Mouse (Mus musculus) MEL (cell line): ENCODE data around the gene Pard3b. TPM values are rescaled to one million over a fixed set of nuclear protein-coding genes. Genes with fewer than 3 reads are reported as not detected.
A peak's percentile ranks its signal among the peaks of the same experiment; 100 is the strongest.

Experiments
- DNase-seq: peaks from one replicate; pipeline ENCODE4 v3.0.0; 2011; ENCODE audit warnings: low read depth, low spot score
- H3K27ac ChIP-seq: 2 replicates; pipeline ENCODE4 v1.5.1; 2012; ENCODE audit warnings: low read depth, mild to moderate bottlenecking, control low read depth, low read length, moderate library complexity; ENCODE audit not compliant: control insufficient read depth
- H3K27me3 ChIP-seq, 2 experiments: fragments of 150-350 bp in 1 of 2; sonication (generic) in 1 of 2; 2 replicates each; pipeline ENCODE4 v1.6.1; 2012; ENCODE audit warnings: low read length in 2 of 2, mild to moderate bottlenecking in 2 of 2, improper control_type of control experiment in 1 of 2, moderate library complexity in 1 of 2; ENCODE audit not compliant: insufficient read depth in 2 of 2, control insufficient read depth in 1 of 2
- H3K36me3 ChIP-seq, 2 experiments: 2 replicates each; pipeline ENCODE4 v1.6.1; 2012 to 2014; ENCODE audit warnings: low read length in 2 of 2, improper control_type of control experiment in 1 of 2, inconsistent platforms in 1 of 2, mild to moderate bottlenecking in 1 of 2; ENCODE audit not compliant: insufficient read depth in 2 of 2, control insufficient read depth in 1 of 2
- H3K4me1 ChIP-seq, 2 experiments: fragments of 150-350 bp in 1 of 2; sonication (generic) in 1 of 2; 2 replicates each; pipeline ENCODE4 v1.6.1; 2012; ENCODE audit warnings: low read length in 2 of 2, improper control_type of control experiment in 1 of 2, mild to moderate bottlenecking in 1 of 2; ENCODE audit not compliant: insufficient read depth in 2 of 2, control insufficient read depth in 1 of 2
- H3K4me3 ChIP-seq, 2 experiments: fragments of 150-350 bp in 1 of 2; sonication (generic) in 1 of 2; 2 replicates each; pipeline ENCODE4 v1.5.1; 2012; ENCODE audit warnings: low read depth in 2 of 2, low read length in 2 of 2, mild to moderate bottlenecking in 2 of 2, moderate library complexity in 2 of 2, control low read depth in 1 of 2, improper control_type of control experiment in 1 of 2; ENCODE audit not compliant: control insufficient read depth in 1 of 2, insufficient read depth in 1 of 2
- H3K79me2 ChIP-seq: 2 replicates; pipeline ENCODE4 v1.6.1; 2012; ENCODE audit warnings: mild to moderate bottlenecking, low read length, moderate library complexity; ENCODE audit not compliant: control insufficient read depth, poor library complexity, insufficient read depth
- H3K9ac ChIP-seq: 2 replicates; pipeline ENCODE4 v1.6.1; 2012; ENCODE audit warnings: low read depth, mild to moderate bottlenecking, control low read depth, low read length, moderate library complexity; ENCODE audit not compliant: control insufficient read depth, poor library complexity, severe bottlenecking
- H3K9me3 ChIP-seq: fragments of 150-350 bp; sonication (generic); replicated peaks from 2 replicates; pipeline ENCODE4 v1.6.1; 2012; ENCODE audit warnings: mild to moderate bottlenecking, low read length, improper control_type of control experiment, moderate library complexity; ENCODE audit not compliant: insufficient read depth
- BHLHE40 ChIP-seq: IDR thresholded peaks from 2 replicates; pipeline ENCODE4 v1.6.1; 2012; ENCODE audit warnings: low read depth, mild to moderate bottlenecking, inconsistent platforms, low read length, improper control_type of control experiment, borderline replicate concordance
- CHD1 ChIP-seq: IDR thresholded peaks from 2 replicates; pipeline ENCODE4 v1.6.1; 2012; ENCODE audit warnings: low read depth, mild to moderate bottlenecking, inconsistent platforms, low read length, improper control_type of control experiment
- CHD2 ChIP-seq: IDR thresholded peaks from 2 replicates; pipeline ENCODE4 v1.6.1; 2011; ENCODE audit warnings: low read length, improper control_type of control experiment
- CTCF ChIP-seq, 3 experiments: IDR thresholded peaks in 2 of 3; conservative IDR thresholded peaks in 1 of 3; 2 replicates each; pipeline ENCODE4 v1.5.1; 2011 to 2012; ENCODE audit warnings: low read length in 3 of 3, low read depth in 2 of 3, mild to moderate bottlenecking in 2 of 3, improper control_type of control experiment in 1 of 3, inconsistent platforms in 1 of 3, mixed read lengths in 1 of 3, moderate library complexity in 1 of 3; ENCODE audit not compliant: control insufficient read depth in 1 of 3, insufficient read depth in 1 of 3, poor library complexity in 1 of 3, severe bottlenecking in 1 of 3
- ELF1 ChIP-seq: IDR thresholded peaks from 2 replicates; pipeline ENCODE4 v1.6.1; 2014; ENCODE audit warnings: low read depth, mild to moderate bottlenecking, inconsistent platforms, low read length, improper control_type of control experiment, moderate library complexity
- ETS1 ChIP-seq: IDR thresholded peaks from 2 replicates; pipeline ENCODE4 v1.6.1; 2012; ENCODE audit warnings: low read depth, mild to moderate bottlenecking, inconsistent platforms, low read length, improper control_type of control experiment, moderate library complexity
- HCFC1 ChIP-seq: IDR thresholded peaks from 2 replicates; pipeline ENCODE4 v1.6.1; 2012; ENCODE audit warnings: low read depth, mild to moderate bottlenecking, inconsistent platforms, low read length, improper control_type of control experiment, moderate library complexity
- KAT2A ChIP-seq: conservative IDR thresholded peaks from 2 replicates; pipeline ENCODE4 v1.6.1; 2012; ENCODE audit warnings: low read depth, low read length, improper control_type of control experiment, inconsistent platforms
- MAZ ChIP-seq: IDR thresholded peaks from 2 replicates; pipeline ENCODE4 v1.6.1; 2012; ENCODE audit warnings: low read depth, mild to moderate bottlenecking, inconsistent platforms, low read length, improper control_type of control experiment
- MXI1 ChIP-seq: IDR thresholded peaks from 2 replicates; pipeline ENCODE4 v1.6.1; 2011; ENCODE audit warnings: mild to moderate bottlenecking, low read depth, low read length, improper control_type of control experiment
- MYB ChIP-seq: IDR thresholded peaks from 2 replicates; pipeline ENCODE4 v1.6.1; 2011; ENCODE audit warnings: mild to moderate bottlenecking, low read depth, low read length, improper control_type of control experiment
- NRF1 ChIP-seq: IDR thresholded peaks from 2 replicates; pipeline ENCODE4 v1.6.1; 2014; ENCODE audit warnings: low read depth, mild to moderate bottlenecking, inconsistent platforms, low read length, improper control_type of control experiment, moderate library complexity; ENCODE audit not compliant: poor library complexity, insufficient read depth, severe bottlenecking
- POLR2AphosphoS2 ChIP-seq: IDR thresholded peaks from 2 replicates; pipeline ENCODE4 v1.6.1; 2011; ENCODE audit warnings: low read length, improper control_type of control experiment
- POLR2AphosphoS5 ChIP-seq: IDR thresholded peaks from 2 replicates; pipeline ENCODE4 v1.6.1; 2012; ENCODE audit warnings: low read depth, borderline replicate concordance, mild to moderate bottlenecking, inconsistent platforms, low read length, moderate library complexity, mixed read lengths
- RCOR1 ChIP-seq: IDR thresholded peaks from 2 replicates; pipeline ENCODE4 v1.6.1; 2012; ENCODE audit warnings: low read depth, mild to moderate bottlenecking, inconsistent platforms, low read length, improper control_type of control experiment
- TAL1 ChIP-seq: IDR thresholded peaks from 2 replicates; pipeline ENCODE4 v1.6.1; 2012; ENCODE audit warnings: mild to moderate bottlenecking, inconsistent platforms, low read length, moderate library complexity, mixed read lengths
- TCF12 ChIP-seq: IDR thresholded peaks from 2 replicates; pipeline ENCODE4 v1.6.1; 2014; ENCODE audit warnings: low read depth, mild to moderate bottlenecking, inconsistent platforms, low read length, improper control_type of control experiment, moderate library complexity
- USF1 ChIP-seq: IDR thresholded peaks from 2 replicates; pipeline ENCODE4 v1.6.1; 2014; ENCODE audit warnings: low read depth, mild to moderate bottlenecking, inconsistent platforms, low read length, improper control_type of control experiment, moderate library complexity
- USF2 ChIP-seq, 2 experiments: IDR thresholded peaks; 2 replicates each; pipeline ENCODE4 v1.6.1; 2011 to 2012; ENCODE audit warnings: improper control_type of control experiment in 2 of 2, low read length in 2 of 2, borderline replicate concordance in 1 of 2, inconsistent platforms in 1 of 2, low read depth in 1 of 2, mild to moderate bottlenecking in 1 of 2; ENCODE audit not compliant: insufficient read depth in 1 of 2
- ZC3H11A ChIP-seq: IDR thresholded peaks from 2 replicates; pipeline ENCODE4 v1.6.1; 2012; ENCODE audit warnings: low read depth, mild to moderate bottlenecking, inconsistent platforms, low read length, improper control_type of control experiment
- ZMIZ1 ChIP-seq: IDR thresholded peaks from 2 replicates; pipeline ENCODE4 v1.6.1; 2012; ENCODE audit warnings: low read depth, mild to moderate bottlenecking, inconsistent platforms, low read length, improper control_type of control experiment, moderate library complexity
- ZNF384 ChIP-seq: IDR thresholded peaks from 2 replicates; pipeline ENCODE4 v1.6.1; 2012; ENCODE audit warnings: low read depth, mild to moderate bottlenecking, inconsistent platforms, low read length, improper control_type of control experiment
- polyA plus RNA-seq, 2 experiments: library from polyadenylated mRNA; stranded (reverse) in 1 of 2; unstranded in 1 of 2; fragments of >175 nt in 1 of 2; fragments of >200 nt in 1 of 2; gene quantifications; 2 replicates each; pipeline versions ENCODE4 v1.2.1 to v1.2.4; 2012; ENCODE audit warnings: low replicate concordance in 2 of 2, low read depth in 1 of 2; ENCODE audit not compliant: insufficient read length in 2 of 2, insufficient read depth in 1 of 2, missing spikeins in 1 of 2
- total RNA-seq: library from RNA; depleted of rRNA; stranded (reverse); fragments of 300-350 nt; gene quantifications from 2 replicates; pipeline ENCODE4 v1.2.3, GENCODE M21; 2012

Gene Pard3b
- total and polyA plus RNA-seq, 3 experiments = not detected

- no peaks in the 10 kb centered on the region for H3K4me1 ChIP-seq
- TF ChIP-seq ZC3H11A = no peak
- no peak for TF ChIP-seq MYB
- TF ChIP-seq CTCF (IDR thresholded peaks at IDR 0.05 in 2 of 3, conservative IDR thresholded peaks at IDR 0.05 in 1 of 3; ENCODE audit: control insufficient read depth in 1 of 3, insufficient read depth in 1 of 3, low read depth in 2 of 3, low read length in 3 of 3, poor library complexity in 1 of 3, severe bottlenecking in 1 of 3) = no peak
- TF ChIP-seq BHLHE40 = no peak
- no peak for TF ChIP-seq ZNF384
- TF ChIP-seq TAL1 = no peak
- no peak for TF ChIP-seq USF2 (IDR thresholded peaks at IDR 0.05; ENCODE audit: borderline replicate concordance in 1 of 2, insufficient read depth in 1 of 2, low read depth in 1 of 2, low read length in 2 of 2)
- TF ChIP-seq USF1 = no peak
- H3K27ac ChIP-seq = no peak overlapping the region
- H3K79me2 ChIP-seq = no peaks in the 10 kb centered on the region
- H3K27me3 ChIP-seq = no peaks in the 10 kb centered on the region
- H3K4me3 ChIP-seq = no peak overlapping the region
- no peak overlapping the region for H3K9ac ChIP-seq
- DNase-seq = no peak
- no peaks in the 10 kb centered on the region for H3K9me3 ChIP-seq
- H3K36me3 ChIP-seq = no peaks in the 10 kb centered on the region
Measured at GRCm38 (mm10) chr1:62374427-62375050, 735.9 kb downstream of the Pard3b start.

DNA sequence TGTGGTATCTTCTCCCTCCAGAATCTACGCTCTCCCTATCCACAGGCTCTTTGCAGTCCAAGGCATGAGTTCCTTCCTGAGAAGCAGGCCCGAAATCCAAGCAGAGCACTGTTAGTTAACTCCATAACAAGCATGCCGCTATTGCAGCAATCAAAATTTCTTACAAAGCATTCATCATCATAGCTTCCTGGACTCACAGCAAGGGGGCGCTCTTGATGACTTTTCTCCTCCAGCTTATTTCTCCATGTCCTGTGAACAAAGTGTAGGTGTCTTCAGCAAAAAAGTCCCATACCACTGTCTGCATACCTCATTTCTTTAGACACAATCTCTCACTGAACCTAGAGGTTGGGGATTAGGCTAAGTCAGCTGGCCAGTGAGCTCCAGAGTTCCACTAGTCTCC is 739.7 kb downstream of the Pard3b start:
- Histone ChIP-seq H3K27me3 (no peaks in the 10 kb centered on the region), H3K9me3 (no peaks in the 10 kb centered on the region), H3K27ac (no peak overlapping the region), H3K4me1 (no peaks in the 10 kb centered on the region), H3K4me3 (no peak overlapping the region), H3K9ac (no peak overlapping the region), H3K36me3 (no peaks in the 10 kb centered on the region), H3K79me2 (no peaks in the 10 kb centered on the region)
- peak in 1 of 3 experiments; percentile 15; a peak in 1 of 6 replicates for TF ChIP-seq CTCF (IDR thresholded peaks at IDR 0.05 in 2 of 3, conservative IDR thresholded peaks at IDR 0.05 in 1 of 3; ENCODE audit: control insufficient read depth in 1 of 3, insufficient read depth in 1 of 3, low read depth in 2 of 3, low read length in 3 of 3, poor library complexity in 1 of 3, severe bottlenecking in 1 of 3)
- TF ChIP-seq USF1 = no peak
- TF ChIP-seq CHD2 = no peak
- DNase-seq = peak; percentile 1

DNA sequence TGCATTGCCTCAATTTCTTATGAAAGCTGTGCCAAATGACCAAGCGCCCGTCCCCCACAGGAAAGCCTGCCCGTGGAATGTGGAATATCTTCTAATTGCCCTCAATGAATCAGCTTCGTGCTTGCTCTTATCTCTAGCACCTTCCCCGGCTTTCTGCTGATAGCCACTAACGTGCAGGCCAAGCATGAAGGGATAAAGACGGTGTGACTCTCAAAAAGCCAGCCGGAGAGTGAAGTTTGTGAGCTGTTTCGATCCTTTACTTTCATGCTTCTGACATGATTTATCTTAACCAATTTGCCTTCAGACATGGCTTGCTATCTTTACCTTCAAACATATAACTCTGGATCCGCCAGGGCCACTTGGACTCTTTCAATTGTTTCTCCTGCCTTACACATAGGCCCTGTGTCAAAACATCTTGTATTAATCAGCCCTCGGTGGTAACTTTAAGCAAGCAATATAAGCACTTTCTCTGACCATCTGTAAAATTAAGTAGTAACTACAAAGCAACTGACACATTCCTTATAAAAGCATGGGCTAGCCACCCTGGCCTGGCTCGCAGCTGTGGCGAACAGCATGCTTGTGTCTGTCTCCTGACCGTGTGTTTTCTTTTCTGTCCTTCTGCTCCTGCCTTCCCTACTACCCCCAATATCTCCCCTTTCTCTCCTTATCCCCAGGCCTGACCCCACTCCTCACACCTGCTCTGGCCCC is 744.3 kb downstream of the Pard3b start:
- Histone ChIP-seq H3K4me1 (no peaks in the 10 kb centered on the region), H3K4me3 (no peak overlapping the region), H3K36me3 (no peaks in the 10 kb centered on the region), H3K27ac (no peak overlapping the region), H3K9me3 (no peaks in the 10 kb centered on the region), H3K9ac (no peak overlapping the region), H3K79me2 (no peaks in the 10 kb centered on the region), H3K27me3 (no peaks in the 10 kb centered on the region)
- no peak for DNase-seq
- TF ChIP-seq CHD1 (no peak), BHLHE40 (no peak), ELF1 (no peak), TCF12 (no peak), CTCF (IDR thresholded peaks at IDR 0.05 in 2 of 3, conservative IDR thresholded peaks at IDR 0.05 in 1 of 3; ENCODE audit: control insufficient read depth in 1 of 3, insufficient read depth in 1 of 3, low read depth in 2 of 3, low read length in 3 of 3, poor library complexity in 1 of 3, severe bottlenecking in 1 of 3) (no peak), POLR2AphosphoS2 (no peak), MXI1 (no peak), HCFC1 (no peak), MAZ (no peak), NRF1 (no peak), ETS1 (no peak), RCOR1 (no peak), POLR2AphosphoS5 (no peak), ZMIZ1 (no peak), USF2 (IDR thresholded peaks at IDR 0.05; ENCODE audit: borderline replicate concordance in 1 of 2, insufficient read depth in 1 of 2, low read depth in 1 of 2, low read length in 2 of 2) (no peak), KAT2A (no peak)
